Mouse (Mus musculus) layer of hippocampus, postnatal 14 days (tissue): ENCODE measurements at regions not wholly inside any gene's neighbourhood (a gene's known extent, or its start where the extent isn't known, plus 50 kb on each side); places are given as distances from the start of the nearest gene placed in this dataset.

Source experiments
- DNase-seq, 2 experiments: peaks; one replicate each; pipeline ENCODE4 v3.0.0; 2021 to 2022; ENCODE audit warnings: low spot score in 2 of 2, mixed read lengths in 1 of 2

- DNase-seq, result no peak
These were observed 65.1 kb upstream of the Tab2 start for GRCm38 (mm10) chr10:8020916-8021705.

GRCm38 (mm10) chr10:8020113-8020512 is 64.1 kb upstream of the Tab2 start:
- DNase-seq, result no peak

- DNase-seq, result no peak
These were observed 62.4 kb upstream of the Tab2 start for GRCm38 (mm10) chr10:8018229-8019026.

GRCm38 (mm10) chr10:8016741-8017140 is 60.7 kb upstream of the Tab2 start:
- no peak for DNase-seq

- no peak for DNase-seq
These were observed 55.7 kb upstream of the Tab2 start for GRCm38 (mm10) chr10:8011744-8012143.

GRCm38 (mm10) chr10:8011138-8011537 is 55.1 kb upstream of the Tab2 start:
- DNase-seq, result no peak

GRCm38 (mm10) chr10:8009855-8010254 is 53.8 kb upstream of the Tab2 start:
- DNase-seq, result no peak

- no peak for DNase-seq
These were observed 51.9 kb upstream of the Tab2 start for GRCm38 (mm10) chr10:8007990-8008368.

GRCm38 (mm10) chr10:8007286-8007989 is 51.4 kb upstream of the Tab2 start:
- no peak for DNase-seq
